Mouse (Mus musculus) layer of hippocampus, adult 11-12 months (tissue): ENCODE results near the gene Dusp10.

Experiments used
- DNase-seq: peaks from one replicate; pipeline ENCODE4 v3.0.0; 2022; ENCODE audit warnings: low spot score

Dusp10 gene

GRCm38 (mm10) chr1:184100927-184101749 lies 88.0 kb downstream of the Dusp10 start:
- DNase-seq, result no peak

- no peak for DNase-seq
These were observed 88.6 kb downstream of the Dusp10 start for GRCm38 (mm10) chr1:184101750-184102046.

- DNase-seq, result no peak
These were observed 93.7 kb downstream of the Dusp10 start for GRCm38 (mm10) chr1:184106832-184107231.

- DNase-seq, result no peak
These were observed 94.3 kb downstream of the Dusp10 start for GRCm38 (mm10) chr1:184107448-184107847.

- DNase-seq, result no peak
These were observed 95.2 kb downstream of the Dusp10 start for GRCm38 (mm10) chr1:184108254-184108653.

- DNase-seq, result no peak
These were observed 104.5 kb downstream of the Dusp10 start for GRCm38 (mm10) chr1:184117586-184117985.

GRCm38 (mm10) chr1:184117991-184118390 lies 104.9 kb downstream of the Dusp10 start:
- DNase-seq, result no peak

- DNase-seq, result no peak
These were observed 105.5 kb downstream of the Dusp10 start for GRCm38 (mm10) chr1:184118586-184118985.
